Mouse (Mus musculus): ENCODE data around the gene Pygb.

DNA sequence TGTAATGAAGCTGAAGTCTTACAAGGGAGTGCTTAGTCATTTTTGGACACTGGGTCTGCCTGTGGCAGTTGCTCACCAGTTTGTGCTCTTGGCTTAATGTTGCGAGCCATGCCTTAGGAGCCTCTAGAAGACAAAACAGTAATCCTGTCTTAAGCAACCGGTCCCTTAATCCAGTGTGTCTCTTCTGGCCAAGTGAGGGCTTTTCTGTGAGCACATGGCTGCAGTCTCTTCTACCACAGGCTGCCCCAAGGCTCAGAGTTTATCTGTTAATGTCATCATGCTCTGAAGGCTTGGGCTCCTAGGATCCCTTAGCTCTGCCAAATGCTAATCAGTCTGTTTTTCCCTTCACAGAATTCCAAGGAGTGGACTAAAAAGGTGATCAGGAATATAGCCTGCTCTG, 43.5 kb downstream of the Pygb start:
- no peak for TF ChIP-seq TAL1 (IDR thresholded peaks at IDR 0.05; ENCODE audit: low read length)
- TF ChIP-seq GATA1 (IDR thresholded peaks at IDR 0.05; ENCODE audit: low read length), result no peak
